Mouse (Mus musculus) megakaryocyte, adult 5-6 weeks (primary cell): ENCODE data around the gene Trim26. TPM values are rescaled to one million over a fixed set of nuclear protein-coding genes. Genes with fewer than 3 reads are reported as not detected.

Experiments
- ATAC-seq: 2 replicates; pipeline ENCODE4 v1.8.0; 2016; ENCODE audit warnings: mild to moderate bottlenecking, inconsistent platforms; ENCODE audit not compliant: poor library complexity, severe bottlenecking
- total RNA-seq, 2 experiments: library from RNA; stranded (forward) in 1 of 2; stranded (reverse) in 1 of 2; fragments of 153-499, 151-499 nt in 1 of 2; fragments of 221-1000, 200-1000 nt in 1 of 2; gene quantifications; 2 replicates each; pipeline versions ENCODE4 v1.2.3 to v1.2.4; 2015 to 2017

Trim26 gene
- total RNA-seq, 2 experiments from 2014 or later, result 19.6 to 29.0 TPM

GRCm38 (mm10) chr17:36897552-36898205, 60.7 kb downstream of the Trim26 start, which contains the start of gene Trim31:
Gene Trim31, plus strand, starts transcription at chr17:36898118.
- ATAC-seq, result no peak

- ATAC-seq, result no peak
Measured at GRCm38 (mm10) chr17:36899376-36899775, 62.4 kb downstream of the Trim26 start.

DNA sequence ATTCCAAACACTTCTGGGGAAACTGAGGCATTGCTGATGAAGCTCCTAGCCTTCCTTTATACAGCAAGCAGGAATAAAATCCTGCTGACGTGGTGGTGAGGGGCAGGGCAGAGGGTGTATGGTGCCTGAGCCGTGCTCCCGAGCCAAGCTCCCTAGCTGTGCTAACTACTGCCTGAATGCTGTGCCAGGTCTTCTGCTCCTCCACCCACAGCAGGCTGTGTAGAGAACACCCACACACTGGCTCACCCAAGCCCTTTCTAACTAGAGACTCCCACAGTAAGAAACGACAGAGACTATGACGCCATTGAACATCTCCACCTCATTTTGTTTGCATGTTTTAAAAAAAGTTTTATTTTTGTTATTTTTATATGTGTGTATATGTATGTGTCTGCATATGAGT, 63.1 kb downstream of the Trim26 start:
- ATAC-seq, result no peak

DNA sequence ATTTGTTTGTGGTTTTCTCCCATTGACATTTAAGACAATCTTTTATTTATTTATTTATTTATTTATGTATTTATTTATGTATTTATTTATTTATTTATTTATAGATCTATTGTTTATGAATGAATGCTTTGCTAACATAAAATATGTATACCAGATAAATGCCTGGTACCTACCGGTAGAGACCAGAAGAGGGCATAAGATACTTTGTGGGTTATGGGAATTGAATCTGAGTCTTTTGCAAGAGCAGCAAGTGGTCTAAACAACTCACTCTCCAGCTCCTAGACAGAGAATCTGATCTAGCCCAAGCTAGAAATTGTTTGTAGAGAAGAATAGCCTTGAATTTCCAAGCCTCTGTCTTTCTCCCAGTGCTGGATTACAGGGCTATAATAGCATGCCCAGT, 63.8 kb downstream of the Trim26 start:
- no peak for ATAC-seq

DNA sequence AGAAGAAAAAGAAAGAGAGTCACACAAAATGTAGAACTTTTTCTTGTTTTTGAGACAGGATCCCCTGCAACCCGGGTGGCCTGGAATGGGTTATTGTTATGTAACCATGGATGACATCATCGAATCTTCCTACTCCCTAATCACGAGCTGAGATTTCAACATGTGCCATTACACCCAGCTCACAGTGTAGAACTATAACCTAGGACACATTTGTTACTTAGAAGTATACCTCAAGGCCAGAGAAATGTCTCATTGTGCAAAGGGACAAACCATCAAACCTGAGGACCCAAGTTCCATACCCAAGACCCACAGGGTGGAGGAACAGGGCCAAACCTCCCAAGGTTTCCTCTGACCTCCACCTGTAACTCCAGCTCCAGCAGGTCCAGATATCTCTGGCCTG, 66.7 kb downstream of the Trim26 start:
- ATAC-seq, result no peak

- no peak for ATAC-seq
Measured at GRCm38 (mm10) chr17:36908235-36908634, 71.3 kb downstream of the Trim26 start.

Other genes starting within 250 kb of the Trim26 start
- not detected in 2 replicates for gene H2-M9, start 194.5 kb upstream of the Trim26 start, total RNA-seq (2015)
- not detected in 2 replicates for gene H2-M9, start 194.5 kb upstream of the Trim26 start, total RNA-seq (2017)
- gene H2-M1, start 164.9 kb upstream of the Trim26 start, total RNA-seq (2015), result not detected in 2 replicates
- gene H2-M1, start 164.9 kb upstream of the Trim26 start, total RNA-seq (2017), result not detected in 2 replicates
- gene H2-M10.5, start 64.2 kb upstream of the Trim26 start, total RNA-seq (2015), result not detected in 2 replicates
- gene H2-M10.5, start 64.2 kb upstream of the Trim26 start, total RNA-seq (2017), result not detected in 2 replicates
- not detected in 2 replicates for gene H2-M10.6, start 25.0 kb upstream of the Trim26 start, total RNA-seq (2015)
- not detected in 2 replicates for gene H2-M10.6, start 25.0 kb upstream of the Trim26 start, total RNA-seq (2017)
- gene Trim15, start 30.1 kb downstream of the Trim26 start, total RNA-seq (2015), result not detected in 2 replicates
- gene Trim15, start 30.1 kb downstream of the Trim26 start, total RNA-seq (2017), result not detected in 2 replicates
- 0.52 and 0.76 TPM in 2 replicates for gene Trim10, start 32.4 kb downstream of the Trim26 start, total RNA-seq (2015)
- 1.5 and 3.9 TPM in 2 replicates for gene Trim10, start 32.4 kb downstream of the Trim26 start, total RNA-seq (2017)
- not detected in 2 replicates for gene Trim40, start 53.0 kb downstream of the Trim26 start, total RNA-seq (2015)
- not detected in 2 replicates for gene Trim40, start 53.0 kb downstream of the Trim26 start, total RNA-seq (2017)
- not detected in 2 replicates for gene Trim31, start 61.0 kb downstream of the Trim26 start, total RNA-seq (2015)
- not detected in 2 replicates for gene Trim31, start 61.0 kb downstream of the Trim26 start, total RNA-seq (2017)
- not detected in 2 replicates for gene Rnf39, start 105.8 kb downstream of the Trim26 start, total RNA-seq (2015)
- 0.20 TPM in 1 of 2 replicates, not detected in the other for gene Rnf39, start 105.8 kb downstream of the Trim26 start, total RNA-seq (2017)
- gene Ppp1r11, start 114.6 kb downstream of the Trim26 start, total RNA-seq (2015), result 61.1 and 68.5 TPM in 2 replicates
- gene Ppp1r11, start 114.6 kb downstream of the Trim26 start, total RNA-seq (2017), result 58.5 and 63.3 TPM in 2 replicates
- gene Znrd1, start 121.4 kb downstream of the Trim26 start, total RNA-seq (2015), result 85.1 and 90.6 TPM in 2 replicates
- 22.5 and 32.0 TPM in 2 replicates for gene Znrd1, start 121.4 kb downstream of the Trim26 start, total RNA-seq (2017)
- 2.2 and 4.3 TPM in 2 replicates for gene Znrd1as, start 121.5 kb downstream of the Trim26 start, total RNA-seq (2015)
- gene Znrd1as, start 121.5 kb downstream of the Trim26 start, total RNA-seq (2017), result 5.7 and 6.5 TPM in 2 replicates
- gene 2410137M14Rik, start 144.1 kb downstream of the Trim26 start, total RNA-seq (2015), result not detected in 2 replicates
- gene 2410137M14Rik, start 144.1 kb downstream of the Trim26 start, total RNA-seq (2017), result not detected in 2 replicates
- gene H2-M5, start 152.4 kb downstream of the Trim26 start, total RNA-seq (2015), result 0.23 TPM in 1 of 2 replicates, not detected in the other
- gene H2-M5, start 152.4 kb downstream of the Trim26 start, total RNA-seq (2017), result not detected in 2 replicates
- not detected in 2 replicates for gene Zfp57, start 164.0 kb downstream of the Trim26 start, total RNA-seq (2015)
- not detected in 2 replicates for gene Zfp57, start 164.0 kb downstream of the Trim26 start, total RNA-seq (2017)
- not detected in 2 replicates for gene Mog, start 186.3 kb downstream of the Trim26 start, total RNA-seq (2015)
- not detected in 2 replicates for gene Mog, start 186.3 kb downstream of the Trim26 start, total RNA-seq (2017)
- gene Gabbr1, start 208.8 kb downstream of the Trim26 start, total RNA-seq (2015), result 12.4 and 14.2 TPM in 2 replicates
- gene Gabbr1, start 208.8 kb downstream of the Trim26 start, total RNA-seq (2017), result 5.7 and 10.5 TPM in 2 replicates